Mouse (Mus musculus) neutrophil, adult 65 days (primary cell): ENCODE results near the gene Mex3b. TPM values are rescaled to one million over a fixed set of nuclear protein-coding genes. Genes with fewer than 3 reads are reported as not detected.

Source experiments
- total RNA-seq: library from RNA; stranded (reverse); gene quantifications from 2 replicates; pipeline ENCODE4 v1.2.4, GENCODE M21; 2023

The Mex3b gene
- 1.4 and 2.3 TPM in 2 replicates for total RNA-seq

GRCm38 (mm10) chr7:82867271-82868121 lies at the start of gene Mex3b:
Gene Mex3b, plus strand, starts transcription at chr7:82867333.

Other genes starting within 250 kb of the Mex3b start
- gene Saxo2, start 218.8 kb upstream of the Mex3b start, total RNA-seq = not detected in 2 replicates
- 11.0 and 14.3 TPM in 2 replicates for gene Efl1, start 218.7 kb upstream of the Mex3b start, total RNA-seq